ENCODE assay signal across 38 mouse cellular contexts in the genomic region with DNA sequence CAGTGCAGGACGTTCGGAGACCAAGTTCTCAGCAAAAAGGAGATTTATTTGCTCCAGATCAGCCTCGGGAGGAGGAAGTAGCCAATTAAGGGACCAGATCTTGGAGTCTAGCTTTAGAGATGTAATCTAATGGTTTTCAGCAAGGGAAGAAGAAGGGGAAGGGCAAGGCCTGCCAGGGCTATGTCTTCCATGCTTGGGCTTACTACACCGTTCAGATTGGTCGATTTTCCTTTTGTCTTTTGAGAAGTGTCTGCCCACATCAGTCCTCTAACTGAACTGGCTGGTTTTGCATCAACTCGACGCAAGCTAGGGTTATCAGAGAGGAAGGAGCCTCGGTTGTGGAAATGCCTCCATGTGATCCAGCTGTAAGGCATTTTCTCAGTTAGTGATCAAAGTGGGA. TPM values are rescaled to one million over a fixed set of nuclear protein-coding genes. Genes with fewer than 3 reads are reported as not detected.
"Had no signal": no experiment of that assay in that cellular context is flagged by ENCODE, and none has a peak within 500 bp of the region (broad histone marks: within the 10 kb centered on the region; RNA-seq: fewer than 3 reads in every experiment).

No protein-coding gene starts in this region.

- H3K27ac ChIP-seq: embryonic facial prominence, embryonic 10.5 days; embryonic facial prominence, embryonic 12.5 days; embryonic facial prominence, embryonic 13.5 days; embryonic facial prominence, embryonic 15.5 days; forebrain, embryonic 10.5 days; forebrain, embryonic 12.5 days; forebrain, embryonic 13.5 days; forebrain, embryonic 15.5 days; gastrocnemius, adult 2 months; heart, adult 2 months had no signal

- H3K4me3 ChIP-seq: embryonic facial prominence, embryonic 10.5 days; embryonic facial prominence, embryonic 12.5 days; embryonic facial prominence, embryonic 13.5 days; embryonic facial prominence, embryonic 15.5 days; erythroblast, embryonic 14.5 days; forebrain, embryonic 10.5 days; forebrain, embryonic 12.5 days; forebrain, embryonic 13.5 days; forebrain, embryonic 15.5 days; gastrocnemius, adult 2 months; heart, adult 2 months had no signal

- H3K9me3 ChIP-seq: embryonic facial prominence, embryonic 10.5 days; embryonic facial prominence, embryonic 12.5 days; embryonic facial prominence, embryonic 13.5 days; embryonic facial prominence, embryonic 15.5 days; forebrain, embryonic 10.5 days; forebrain, embryonic 12.5 days; forebrain, embryonic 13.5 days; forebrain, embryonic 15.5 days had no signal

- H3K4me2 ChIP-seq: embryonic facial prominence, embryonic 12.5 days; embryonic facial prominence, embryonic 13.5 days; embryonic facial prominence, embryonic 15.5 days; forebrain, embryonic 12.5 days; forebrain, embryonic 13.5 days; forebrain, embryonic 15.5 days had no signal

- H3K27me3 ChIP-seq: embryonic facial prominence, embryonic 12.5 days; embryonic facial prominence, embryonic 13.5 days; embryonic facial prominence, embryonic 15.5 days; forebrain, embryonic 12.5 days; forebrain, embryonic 13.5 days; forebrain, embryonic 15.5 days had no signal

- H3K9ac ChIP-seq: embryonic facial prominence, embryonic 12.5 days; embryonic facial prominence, embryonic 13.5 days; embryonic facial prominence, embryonic 15.5 days; forebrain, embryonic 12.5 days; forebrain, embryonic 13.5 days; forebrain, embryonic 15.5 days; forebrain, postnatal 0 days had no signal

- ATAC-seq: forebrain, embryonic 13.5 days; forebrain, embryonic 15.5 days; forebrain, embryonic 16.5 days; forebrain, postnatal 0 days had no signal

- H3K4me1 ChIP-seq: embryonic facial prominence, embryonic 10.5 days; embryonic facial prominence, embryonic 12.5 days; embryonic facial prominence, embryonic 13.5 days; forebrain, embryonic 12.5 days; forebrain, embryonic 15.5 days had no signal

- DNase-seq: cerebellum, adult 18-20 months; cerebellum, adult 2 months; cerebellum, adult 8-10 months; cerebellum, adult 9-10 months; cerebellum, adult 9-11 months; cerebellum, postnatal 10 days; cerebellum, postnatal 14 days; cerebellum, postnatal 25 days; cerebellum, postnatal 36 days; embryo, embryonic 11 days; forebrain, postnatal 0 days; gastrocnemius, adult 2 months; gastrocnemius, postnatal 10 days; gastrocnemius, postnatal 14 days; gastrocnemius, postnatal 25 days; gastrocnemius, postnatal 36 days; heart, adult 18-20 months; heart, adult 2 months had no signal

- H3K36me3 ChIP-seq: embryonic facial prominence, embryonic 10.5 days; embryonic facial prominence, embryonic 12.5 days; embryonic facial prominence, embryonic 13.5 days; embryonic facial prominence, embryonic 15.5 days; forebrain, embryonic 10.5 days; forebrain, embryonic 12.5 days; forebrain, embryonic 15.5 days had no signal

RNA-seq across cellular contexts. Expression of gene 1700012B07Rik, which starts 37.7 kb away (rescaled TPM):
- total RNA-seq: common myeloid progenitor, adult 5-6 weeks; forebrain, postnatal 0 days; gastrocnemius, adult 18-20 months; gastrocnemius, adult 2 months; gastrocnemius, adult 8-10 months; gastrocnemius, postnatal 10 days; gastrocnemius, postnatal 14 days; gastrocnemius, postnatal 25 days; gastrocnemius, postnatal 36 days; gastrocnemius, postnatal 4 days; granulocyte monocyte progenitor cell, adult 5-6 weeks; heart, adult 18-20 months; heart, adult 2 months; heart, adult 8-10 months had no signal
- polyA plus RNA-seq: cerebellum, adult 2 months; cortical plate, adult 2 months; embryonic facial prominence, embryonic 10.5 days; embryonic facial prominence, embryonic 11.5 days; embryonic facial prominence, embryonic 12.5 days; embryonic facial prominence, embryonic 13.5 days; embryonic facial prominence, embryonic 14.5 days; embryonic facial prominence, embryonic 15.5 days; erythroblast, embryonic 14.5 days; forebrain, embryonic 10.5 days; forebrain, embryonic 12.5 days; forebrain, embryonic 13.5 days; forebrain, embryonic 15.5 days; forebrain, embryonic 16.5 days; forebrain, postnatal 0 days; frontal cortex, adult 2 months; heart, adult 2 months had no signal
